Mouse (Mus musculus): Measurements from ENCODE around the gene Wdr43. TPM values are rescaled to one million over a fixed set of nuclear protein-coding genes. Genes with fewer than 3 reads are reported as not detected.

Wdr43 gene
- polyA plus RNA-seq (2014; fragmentation: Nextera tagmentation; extraction: Ambion mirVana): 104 and 113 TPM in 2 replicates

DNA sequence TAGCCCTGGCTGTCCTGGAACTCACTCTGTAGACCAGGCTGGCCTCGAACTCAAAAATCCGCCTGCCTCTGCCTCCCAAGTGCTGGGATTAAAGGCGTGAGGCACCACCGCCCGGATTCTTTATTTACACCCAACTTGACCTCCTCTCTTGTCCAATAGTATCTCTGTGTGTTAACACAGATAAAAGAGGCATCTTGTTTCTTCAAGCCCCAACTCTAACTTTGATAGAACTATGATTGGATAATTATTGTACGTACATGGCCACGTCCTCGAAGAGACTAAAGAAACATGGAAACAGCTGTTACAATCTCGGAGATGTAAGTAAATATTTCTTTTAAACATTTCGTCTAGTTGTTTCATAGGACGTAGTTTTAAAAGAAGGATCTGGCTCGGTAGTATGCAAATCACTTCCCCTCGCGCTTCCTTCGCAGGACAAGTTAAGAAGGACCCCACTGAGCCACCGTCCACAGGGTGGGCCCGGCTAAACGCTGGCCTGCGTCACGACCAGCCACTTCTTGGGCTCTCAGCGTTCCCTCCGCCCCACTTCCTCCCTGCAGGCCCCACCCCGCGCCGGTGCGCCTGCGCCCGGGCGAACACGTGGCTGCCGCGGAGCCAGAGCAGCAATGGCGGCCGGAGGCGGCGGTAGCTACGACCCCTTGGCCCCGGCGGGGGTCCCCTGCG is at the start of gene Wdr43:
TSS of gene Wdr43 (plus strand) at position 258 of the 681 bp plus-strand sequence.
- H3K9me3 ChIP-seq (replicated peaks; ENCODE audit: control insufficient read depth, low read length): no peaks in the 10 kb centered on the region
- H3K27me3 ChIP-seq (ENCODE audit: control insufficient read depth, insufficient read depth, low read length): no peaks in the 10 kb centered on the region
- 4% methylated on average over 40 of the region's 40 CpGs for WGBS
- H3K9ac ChIP-seq (replicated peaks; ENCODE audit: low read length): peak within 1 kb of the TSS; percentile 94
- DNase-seq (ENCODE audit: low spot score) (peak; percentile 98), ATAC-seq (replicated peaks; ENCODE audit: insufficient number of reproducible peaks, low FRiP score, low TSS enrichment, low read depth) (peak; percentile 99)
- peak within 1 kb of the TSS; percentile 67 for H3K4me2 ChIP-seq (ENCODE audit: low read depth, low read length)
- no peaks in the 10 kb centered on the region for H3K4me1 ChIP-seq (ENCODE audit: control insufficient read depth, insufficient read depth, low read length)
- no peaks in the 10 kb centered on the region; the same call in 1 of the 2 replicates for H3K36me3 ChIP-seq (replicated peaks; ENCODE audit: control insufficient read depth, insufficient read depth, low read depth, low read length)
- peak within 1 kb of the TSS; percentile 28 for H3K27ac ChIP-seq (replicated peaks; ENCODE audit: low read depth, low read length)
- H3K4me3 ChIP-seq (ENCODE audit: low read depth, low read length): peak within 1 kb of the TSS; percentile 100

GRCm38 (mm10) chr17:71579176-71579705 is 36.5 kb upstream of the Wdr43 start:
- no peaks in the 10 kb centered on the region for H3K9me3 ChIP-seq (replicated peaks; ENCODE audit: control insufficient read depth, low read length)
- no peak overlapping the region for H3K9ac ChIP-seq (replicated peaks; ENCODE audit: low read length)
- no peaks in the 10 kb centered on the region for H3K4me1 ChIP-seq (ENCODE audit: control insufficient read depth, insufficient read depth, low read length)
- ATAC-seq (replicated peaks; ENCODE audit: insufficient number of reproducible peaks, low FRiP score, low TSS enrichment, low read depth) (no peak), DNase-seq (ENCODE audit: low spot score) (no peak)
- H3K36me3 ChIP-seq (replicated peaks; ENCODE audit: control insufficient read depth, insufficient read depth, low read depth, low read length): no peaks in the 10 kb centered on the region
- H3K27me3 ChIP-seq (ENCODE audit: control insufficient read depth, insufficient read depth, low read length): no peaks in the 10 kb centered on the region
- H3K27ac ChIP-seq (replicated peaks; ENCODE audit: low read depth, low read length): no peak overlapping the region
- 95% methylated on average over 1 of the region's 1 CpGs for WGBS
- no peak overlapping the region for H3K4me3 ChIP-seq (ENCODE audit: low read depth, low read length)
- no peak overlapping the region for H3K4me2 ChIP-seq (ENCODE audit: low read depth, low read length)

GRCm38 (mm10) chr17:71597881-71598658 is 17.6 kb upstream of the Wdr43 start:
- Histone ChIP-seq H3K27me3 (ENCODE audit: control insufficient read depth, insufficient read depth, low read length) (no peaks in the 10 kb centered on the region), H3K9ac (replicated peaks; ENCODE audit: low read length) (peak overlapping the region; percentile 70), H3K4me3 (ENCODE audit: low read depth, low read length) (peak overlapping the region; percentile 69), H3K4me1 (ENCODE audit: control insufficient read depth, insufficient read depth, low read length) (no peaks in the 10 kb centered on the region), H3K36me3 (replicated peaks; ENCODE audit: control insufficient read depth, insufficient read depth, low read depth, low read length) (no peaks in the 10 kb centered on the region), H3K9me3 (replicated peaks; ENCODE audit: control insufficient read depth, low read length) (no peaks in the 10 kb centered on the region), H3K27ac (replicated peaks; ENCODE audit: low read depth, low read length) (no peak overlapping the region), H3K4me2 (ENCODE audit: low read depth, low read length) (peak overlapping the region; percentile 74)
- under 1% methylated on average over 48 of the region's 48 CpGs for WGBS
- peak; percentile 2 for DNase-seq (ENCODE audit: low spot score)
- peak; percentile 58; the same call in 1 of the 2 replicates for ATAC-seq (replicated peaks; ENCODE audit: insufficient number of reproducible peaks, low FRiP score, low TSS enrichment, low read depth)

GRCm38 (mm10) chr17:71598659-71599554 is 16.8 kb upstream of the Wdr43 start:
- WGBS: 5% methylated on average over 42 of the region's 42 CpGs
- Histone ChIP-seq H3K4me1 (ENCODE audit: control insufficient read depth, insufficient read depth, low read length) (no peaks in the 10 kb centered on the region), H3K9ac (replicated peaks; ENCODE audit: low read length) (peak overlapping the region; percentile 70), H3K9me3 (replicated peaks; ENCODE audit: control insufficient read depth, low read length) (no peaks in the 10 kb centered on the region), H3K4me2 (ENCODE audit: low read depth, low read length) (peak overlapping the region; percentile 74), H3K4me3 (ENCODE audit: low read depth, low read length) (peak overlapping the region; percentile 69), H3K36me3 (replicated peaks; ENCODE audit: control insufficient read depth, insufficient read depth, low read depth, low read length) (no peaks in the 10 kb centered on the region), H3K27me3 (ENCODE audit: control insufficient read depth, insufficient read depth, low read length) (no peaks in the 10 kb centered on the region), H3K27ac (replicated peaks; ENCODE audit: low read depth, low read length) (no peak overlapping the region)
- peak; percentile 96 for ATAC-seq (replicated peaks; ENCODE audit: insufficient number of reproducible peaks, low FRiP score, low TSS enrichment, low read depth)
- DNase-seq (ENCODE audit: low spot score): peak; percentile 96

- DNase-seq (ENCODE audit: low spot score) (peak; percentile 35), ATAC-seq (replicated peaks; ENCODE audit: insufficient number of reproducible peaks, low FRiP score, low TSS enrichment, low read depth) (peak; percentile 82)
- Histone ChIP-seq H3K4me1 (ENCODE audit: control insufficient read depth, insufficient read depth, low read length) (no peaks in the 10 kb centered on the region), H3K9ac (replicated peaks; ENCODE audit: low read length) (peak overlapping the region; percentile 94), H3K27ac (replicated peaks; ENCODE audit: low read depth, low read length) (peak overlapping the region; percentile 28), H3K4me2 (ENCODE audit: low read depth, low read length) (peak overlapping the region; percentile 67), H3K27me3 (ENCODE audit: control insufficient read depth, insufficient read depth, low read length) (no peaks in the 10 kb centered on the region), H3K36me3 (replicated peaks; ENCODE audit: control insufficient read depth, insufficient read depth, low read depth, low read length) (no peaks in the 10 kb centered on the region; the same call in 1 of the 2 replicates), H3K9me3 (replicated peaks; ENCODE audit: control insufficient read depth, low read length) (no peaks in the 10 kb centered on the region), H3K4me3 (ENCODE audit: low read depth, low read length) (peak overlapping the region; percentile 100)
- under 1% methylated on average over 68 of the region's 73 CpGs for WGBS
Observed at GRCm38 (mm10) chr17:71616319-71617032, 781 bp downstream of the Wdr43 start.

GRCm38 (mm10) chr17:71617033-71617362 is 1.3 kb downstream of the Wdr43 start:
- ATAC-seq (replicated peaks; ENCODE audit: insufficient number of reproducible peaks, low FRiP score, low TSS enrichment, low read depth) (no peak), DNase-seq (ENCODE audit: low spot score) (peak; percentile 15)
- Histone ChIP-seq H3K9me3 (replicated peaks; ENCODE audit: control insufficient read depth, low read length) (no peaks in the 10 kb centered on the region), H3K27ac (replicated peaks; ENCODE audit: low read depth, low read length) (no peak overlapping the region), H3K4me1 (ENCODE audit: control insufficient read depth, insufficient read depth, low read length) (no peaks in the 10 kb centered on the region), H3K36me3 (replicated peaks; ENCODE audit: control insufficient read depth, insufficient read depth, low read depth, low read length) (no peaks in the 10 kb centered on the region; the same call in 1 of the 2 replicates), H3K4me2 (ENCODE audit: low read depth, low read length) (peak overlapping the region; percentile 67), H3K4me3 (ENCODE audit: low read depth, low read length) (peak overlapping the region; percentile 100), H3K9ac (replicated peaks; ENCODE audit: low read length) (peak overlapping the region; percentile 94), H3K27me3 (ENCODE audit: control insufficient read depth, insufficient read depth, low read length) (no peaks in the 10 kb centered on the region)
- under 1% methylated on average over 10 of the region's 10 CpGs for WGBS

DNA sequence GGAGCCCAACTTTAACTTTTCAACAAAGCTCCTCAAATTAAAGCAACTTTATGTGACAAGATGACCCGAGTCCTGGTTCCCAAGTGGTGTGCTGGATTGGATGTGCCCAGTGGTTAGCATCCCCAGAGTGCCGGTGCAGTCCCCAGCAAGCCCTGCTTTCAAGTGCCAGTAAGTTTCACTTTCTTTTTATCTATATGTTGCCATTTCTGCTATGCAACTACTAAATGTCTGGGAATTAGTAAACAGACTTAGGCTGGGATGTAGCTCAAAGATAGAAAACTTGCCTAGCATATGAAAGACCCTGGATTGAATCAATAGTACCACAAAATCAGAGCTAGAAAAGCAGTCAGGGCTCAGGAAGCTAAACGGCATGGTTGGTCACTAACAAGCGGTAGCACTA is 2.3 kb downstream of the Wdr43 start:
- Histone ChIP-seq H3K4me3 (ENCODE audit: low read depth, low read length) (no peak overlapping the region), H3K9ac (replicated peaks; ENCODE audit: low read length) (no peak overlapping the region), H3K27me3 (ENCODE audit: control insufficient read depth, insufficient read depth, low read length) (no peaks in the 10 kb centered on the region), H3K9me3 (replicated peaks; ENCODE audit: control insufficient read depth, low read length) (no peaks in the 10 kb centered on the region), H3K36me3 (replicated peaks; ENCODE audit: control insufficient read depth, insufficient read depth, low read depth, low read length) (no peaks in the 10 kb centered on the region; the same call in 1 of the 2 replicates), H3K4me2 (ENCODE audit: low read depth, low read length) (no peak overlapping the region), H3K27ac (replicated peaks; ENCODE audit: low read depth, low read length) (no peak overlapping the region), H3K4me1 (ENCODE audit: control insufficient read depth, insufficient read depth, low read length) (no peaks in the 10 kb centered on the region)
- ATAC-seq (replicated peaks; ENCODE audit: insufficient number of reproducible peaks, low FRiP score, low TSS enrichment, low read depth) (no peak), DNase-seq (ENCODE audit: low spot score) (no peak)
- 73% methylated on average over 4 of the region's 4 CpGs for WGBS

Data from embryonic facial prominence, embryonic 11.5 days (tissue).